Mouse (Mus musculus) thymus, postnatal 25 days (tissue): ENCODE measurements around the gene 4933405L10Rik.

Experiments
- DNase-seq: peaks from one replicate; pipeline ENCODE4 v3.0.0; 2022

Gene 4933405L10Rik

DNA sequence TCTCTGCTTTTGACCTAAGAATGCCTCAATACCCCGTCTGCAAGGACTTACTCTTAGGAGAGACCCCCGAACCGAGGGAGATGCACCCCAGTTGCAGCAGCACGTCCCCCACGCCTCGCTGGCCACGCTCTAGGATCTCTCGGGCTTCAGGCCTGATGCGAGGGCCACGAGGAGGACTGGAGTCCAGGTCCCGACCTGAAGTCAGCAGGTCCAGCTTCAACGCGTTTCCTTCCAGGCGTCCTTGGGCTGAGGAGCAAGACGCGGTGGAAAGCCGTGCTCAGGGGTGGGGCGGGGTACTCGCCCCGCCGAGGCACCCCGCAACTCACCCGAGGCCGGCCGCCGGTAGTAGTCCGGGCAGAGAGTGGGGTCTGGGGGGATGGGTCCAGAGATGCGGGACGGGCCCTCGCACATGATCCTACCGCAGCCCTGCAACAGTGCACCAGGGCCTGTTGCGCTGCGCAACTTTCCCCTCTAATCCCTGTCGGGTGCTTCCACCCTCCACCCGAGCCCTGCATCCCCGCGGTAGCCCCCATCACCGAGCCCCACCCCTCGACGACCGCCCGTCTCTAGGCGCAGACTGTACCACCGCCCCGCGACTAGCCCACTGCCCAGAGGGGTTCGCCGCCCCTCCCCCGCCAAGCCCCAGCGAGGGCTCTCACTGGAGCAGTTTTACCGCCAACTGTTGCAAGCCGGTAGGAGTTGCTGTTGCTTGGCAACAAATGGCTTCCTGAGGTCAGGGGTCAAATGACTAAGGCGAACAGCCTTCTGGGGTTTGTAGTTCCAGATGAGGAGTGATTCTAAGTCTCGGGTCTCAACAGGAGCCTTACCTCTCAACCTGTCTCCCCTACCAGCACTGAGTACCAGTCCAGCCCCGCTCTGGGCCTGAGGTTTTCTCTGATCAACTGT lies at the start of gene 4933405L10Rik, which contains the start of gene Enkd1:
4933405L10Rik (plus strand) TSS at position 158 of the 906 bp plus-strand sequence.
Enkd1 (minus strand) TSS at position 713 of the 906 bp plus-strand sequence.
- DNase-seq: peak; percentile 87

DNA sequence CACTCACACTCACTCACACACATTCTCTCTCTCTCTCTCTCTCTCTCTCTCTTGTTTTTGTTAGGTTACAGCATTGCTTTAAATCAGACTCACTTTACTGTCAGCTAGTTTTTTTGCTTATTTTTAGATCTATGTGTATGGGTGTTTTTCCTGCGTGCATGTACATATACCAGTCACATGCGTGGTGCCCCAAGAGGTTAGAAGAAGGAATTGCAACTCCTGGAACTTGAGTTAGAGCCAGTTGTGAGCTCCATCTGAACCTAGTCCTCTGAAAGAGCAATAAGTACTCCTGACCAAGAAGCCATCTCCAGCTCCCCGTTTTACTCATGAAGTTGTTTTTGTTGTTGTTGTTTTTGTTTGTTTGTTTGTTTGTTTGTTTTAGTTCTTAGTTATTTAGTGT lies 46.3 kb upstream of the 4933405L10Rik start:
- peak; percentile 43 for DNase-seq

DNA sequence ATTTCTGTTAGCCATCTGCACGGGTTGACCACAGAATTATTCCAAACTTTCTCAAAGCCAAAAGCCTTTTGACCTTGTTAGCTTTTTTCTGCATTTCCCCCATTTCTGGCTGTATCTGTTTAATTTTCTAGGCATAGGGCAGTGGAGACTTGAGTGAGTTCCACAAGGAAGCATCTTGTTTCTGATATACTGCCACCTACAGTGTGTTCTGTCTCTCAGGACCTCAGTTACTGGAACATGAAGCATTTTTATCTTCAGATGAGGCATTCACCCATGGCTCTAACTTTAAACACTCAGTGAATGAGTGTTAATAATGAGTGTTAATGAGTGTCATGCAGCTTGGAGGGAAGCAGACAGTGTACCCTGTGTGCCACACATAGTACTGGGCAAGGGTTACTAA lies 29.6 kb upstream of the 4933405L10Rik start:
- no peak for DNase-seq

DNA sequence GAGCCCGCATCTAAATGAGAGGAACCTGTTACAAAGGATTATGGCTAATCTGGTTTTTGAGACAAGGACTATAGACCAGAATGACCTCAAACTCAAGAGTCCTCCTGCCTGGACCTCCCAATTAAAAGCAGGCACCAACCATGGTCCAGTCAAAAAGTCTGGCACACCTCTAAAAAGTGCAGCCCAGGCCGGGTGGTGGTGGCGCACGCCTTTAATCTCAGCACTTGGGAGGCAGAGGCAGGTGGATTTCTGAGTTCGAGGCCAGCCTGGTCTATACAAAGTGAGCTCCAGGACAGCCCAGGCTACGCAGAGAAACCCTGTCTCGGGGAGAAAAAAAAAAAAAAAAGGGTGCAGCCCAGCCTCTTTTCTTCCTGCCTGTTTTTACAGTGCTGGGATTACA lies 22.1 kb upstream of the 4933405L10Rik start:
- no peak for DNase-seq

DNA sequence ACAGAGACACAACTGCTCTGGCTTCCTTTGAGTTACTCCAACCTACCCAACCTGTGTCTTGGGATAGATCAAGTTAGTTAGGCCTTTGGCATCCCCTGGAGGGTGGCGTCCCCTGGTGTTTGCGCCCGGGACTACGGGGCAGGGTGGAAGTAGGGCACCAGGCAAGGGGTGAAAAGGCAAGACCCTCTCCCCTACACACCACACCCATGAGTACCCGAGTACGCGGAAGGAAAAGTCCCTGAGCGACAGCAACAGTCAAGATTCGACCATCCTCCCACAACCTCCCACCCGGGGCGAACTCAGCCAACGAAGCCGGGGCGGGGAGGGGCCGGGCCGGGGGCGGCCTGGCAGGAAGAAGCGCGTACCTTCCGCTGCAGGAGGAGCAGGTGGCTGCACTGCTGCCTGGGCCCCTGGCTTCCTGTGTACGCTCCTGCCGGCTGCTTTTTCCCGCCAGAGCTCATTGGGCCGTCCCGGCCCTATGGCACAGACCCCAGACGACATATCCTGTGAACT lies 21.6 kb upstream of the 4933405L10Rik start, which contains the start of gene Carmil2:
Carmil2 (plus strand) TSS at position 479 of the 513 bp plus-strand sequence.
- DNase-seq: peak; percentile 98

DNA sequence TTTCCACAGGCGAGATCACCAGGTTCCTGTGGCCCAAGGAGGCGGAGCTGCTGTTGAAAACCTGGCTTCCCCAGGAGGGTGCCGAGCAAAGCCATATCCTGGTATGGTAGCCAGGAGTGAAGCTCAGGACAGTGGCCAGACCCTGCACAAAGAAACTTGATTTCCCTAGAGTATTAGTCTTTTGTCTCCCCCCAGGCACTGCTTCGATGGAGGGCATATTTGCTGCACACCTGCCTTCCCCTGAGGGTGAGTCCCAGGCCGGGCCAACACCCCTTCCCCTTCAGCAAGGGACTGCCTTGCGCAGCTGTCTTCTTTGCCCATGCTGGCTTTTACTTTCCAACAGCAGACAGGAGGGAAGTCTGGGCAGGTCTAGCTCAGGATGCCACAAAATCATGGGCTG lies 20.9 kb upstream of the 4933405L10Rik start:
- peak; percentile 64 for DNase-seq

DNA sequence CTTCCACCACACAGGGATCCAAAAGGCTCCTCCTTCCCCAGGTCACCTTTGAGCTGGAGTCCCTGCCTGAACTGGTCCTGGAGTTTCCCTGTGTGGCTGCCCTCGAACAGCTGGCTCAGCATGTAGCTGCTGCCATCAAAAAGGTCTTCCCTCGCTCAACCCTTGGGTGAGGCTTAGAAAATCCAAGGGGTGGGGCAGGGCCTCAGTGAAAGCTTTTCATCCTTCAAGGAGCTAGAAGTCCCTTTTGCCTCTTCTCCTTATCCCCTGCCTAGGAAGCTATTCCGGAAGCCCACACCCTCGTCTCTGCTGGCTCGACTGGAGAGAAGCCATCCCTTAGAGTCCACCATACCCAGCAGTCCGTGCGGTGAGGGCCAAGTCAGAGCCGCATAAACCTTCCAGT lies 19.9 kb upstream of the 4933405L10Rik start:
- no peak for DNase-seq

DNA sequence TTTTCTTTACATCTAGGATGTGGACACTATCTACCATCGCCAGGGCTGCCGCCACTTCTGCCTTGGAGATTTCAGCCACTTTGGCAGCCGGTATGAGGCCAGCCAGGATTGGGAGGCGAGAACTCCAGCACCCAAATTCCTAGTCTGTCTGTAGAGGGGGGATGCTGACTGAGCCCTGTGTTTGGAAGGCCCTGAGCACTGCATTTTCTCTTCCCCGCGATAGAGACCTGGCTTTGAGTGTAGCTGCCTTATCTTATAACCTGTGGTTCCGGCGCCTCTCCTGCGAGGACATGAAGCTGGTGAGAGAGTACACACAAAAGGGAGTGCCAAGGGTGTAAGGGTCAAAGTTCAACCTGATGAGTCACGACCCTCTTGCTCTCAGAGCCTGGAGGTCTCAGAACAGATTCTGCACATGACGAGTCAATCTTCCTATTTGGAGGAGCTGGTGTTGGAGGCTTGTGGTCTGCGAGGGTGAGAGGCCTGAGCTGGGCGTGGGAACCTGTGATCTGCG lies 19.2 kb upstream of the 4933405L10Rik start:
- DNase-seq: no peak

DNA sequence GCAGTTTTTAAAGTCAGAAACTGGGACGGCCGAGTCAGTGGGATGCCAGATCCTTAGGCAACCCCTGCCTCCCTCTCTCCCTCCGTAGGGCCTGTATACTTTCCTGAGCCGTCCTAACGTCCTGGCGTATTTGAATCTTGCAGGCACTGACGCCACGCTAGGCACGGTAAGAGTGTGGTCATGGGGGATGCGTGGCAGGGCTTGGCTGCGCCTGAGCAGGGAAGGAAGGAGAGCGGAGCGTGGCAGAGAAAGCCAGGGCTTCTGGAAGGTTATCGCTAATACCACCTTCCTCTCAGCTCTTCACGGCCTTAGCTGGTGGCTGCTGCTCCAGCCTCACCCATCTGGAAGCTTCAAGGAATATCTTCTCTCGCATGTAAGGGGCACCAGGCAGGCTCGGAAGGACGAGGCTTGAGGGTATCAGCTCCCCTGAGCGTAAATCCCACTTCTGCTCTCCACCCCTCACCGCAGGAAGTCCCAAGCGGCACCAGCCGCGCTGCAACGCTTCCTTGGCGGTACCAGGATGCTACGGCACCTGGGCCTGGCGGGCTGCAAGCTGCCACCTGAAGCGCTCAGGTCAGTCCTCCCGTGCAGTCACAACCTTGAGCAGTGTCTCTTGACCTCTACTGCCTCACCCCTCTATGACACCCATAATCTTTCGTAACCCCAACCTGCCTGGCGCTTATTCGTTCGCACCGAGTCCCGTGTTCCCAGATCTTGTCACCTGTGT lies 18.0 kb upstream of the 4933405L10Rik start:
- no peak for DNase-seq

DNA sequence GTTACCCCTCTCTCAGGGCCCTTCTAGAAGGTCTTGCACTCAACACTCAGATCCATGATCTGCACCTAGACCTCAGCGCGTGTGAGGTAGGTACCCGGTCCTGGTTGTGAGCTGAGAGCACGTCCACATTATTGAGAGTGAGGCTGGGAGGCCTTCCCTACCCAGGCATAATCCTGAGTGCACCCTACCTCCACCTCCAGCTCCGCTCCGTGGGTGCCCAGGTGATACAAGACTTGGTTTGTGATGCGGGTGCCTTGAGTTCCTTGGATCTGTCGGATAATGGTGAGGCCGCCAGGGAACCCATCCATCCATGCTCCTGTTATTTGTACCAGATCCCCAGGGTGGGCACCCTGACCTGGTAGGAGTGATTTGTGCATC lies 17.5 kb upstream of the 4933405L10Rik start:
- DNase-seq: no peak

DNA sequence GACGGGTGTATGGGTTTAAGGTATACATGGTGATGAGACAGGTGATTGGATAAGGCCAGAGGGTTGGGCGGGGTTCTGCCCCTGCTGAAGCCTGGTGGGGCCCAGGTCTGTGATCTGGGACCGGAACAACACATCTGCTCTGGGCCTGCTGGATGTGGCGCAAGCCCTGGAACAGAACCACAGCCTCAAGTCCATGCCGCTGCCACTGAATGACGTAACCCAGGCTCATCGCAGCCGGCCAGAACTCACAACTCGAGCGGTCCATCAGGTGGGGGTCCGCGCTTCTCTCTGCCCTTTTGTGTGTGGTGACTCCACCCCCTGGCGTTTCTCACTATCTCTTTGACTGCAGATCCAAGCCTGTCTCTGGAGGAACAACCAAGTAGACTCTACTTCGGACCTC lies 16.5 kb upstream of the 4933405L10Rik start:
- no peak for DNase-seq

DNA sequence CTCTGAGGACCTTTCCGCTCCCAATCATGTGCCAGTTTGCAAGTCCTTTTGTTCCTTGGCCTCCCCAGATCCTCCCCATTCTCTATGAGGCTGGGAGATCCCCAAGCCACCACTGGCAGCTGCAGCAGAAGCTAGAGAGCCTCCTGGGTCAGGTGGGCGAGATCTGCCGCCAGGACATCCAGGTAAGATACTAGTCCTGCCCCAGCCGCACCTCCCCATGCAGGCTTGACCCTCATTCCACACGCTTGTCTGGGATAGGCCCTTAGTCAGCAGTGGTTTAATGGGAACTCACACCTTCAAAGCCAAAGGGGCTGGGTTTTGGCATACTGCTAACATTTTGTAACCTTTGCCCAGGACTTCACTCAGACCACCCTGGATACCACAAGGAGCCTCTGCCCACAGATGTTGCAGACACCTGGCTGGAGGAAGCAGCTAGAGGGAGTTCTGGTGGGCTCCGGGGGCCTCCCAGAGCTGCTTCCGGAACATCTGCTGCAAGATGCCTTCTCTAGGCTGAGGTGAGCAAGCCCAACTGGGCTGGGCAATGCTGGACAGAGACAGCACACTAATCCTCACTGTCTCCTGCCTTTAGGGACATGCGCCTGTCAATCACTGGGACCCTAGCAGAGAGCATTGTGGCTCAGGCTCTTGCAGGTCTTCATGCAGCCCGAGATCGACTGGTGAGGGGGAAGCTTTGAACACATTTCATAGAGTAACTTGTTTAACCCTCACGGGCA lies 14.8 kb upstream of the 4933405L10Rik start:
- DNase-seq: no peak

DNA sequence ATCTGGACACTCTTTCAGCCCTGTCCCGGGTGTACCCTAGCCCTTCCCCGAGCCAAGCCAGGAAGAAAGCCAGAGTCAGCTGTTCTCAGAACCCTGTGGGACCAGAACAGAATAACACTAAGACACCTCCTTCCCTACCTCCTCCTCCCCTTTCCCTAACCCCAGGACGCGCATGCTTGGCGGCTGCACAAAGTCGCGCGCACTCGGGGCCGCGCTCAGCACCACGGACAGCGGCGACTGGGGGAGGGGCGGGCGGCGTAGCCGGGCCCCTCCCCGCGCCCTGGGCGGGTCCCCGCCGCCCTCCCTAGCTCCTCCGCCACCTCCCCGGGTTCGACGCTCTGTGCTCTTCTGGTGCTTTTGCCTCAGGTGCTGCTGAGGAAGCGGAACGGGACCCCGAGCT lies 13.8 kb upstream of the 4933405L10Rik start:
- no peak for DNase-seq

DNA sequence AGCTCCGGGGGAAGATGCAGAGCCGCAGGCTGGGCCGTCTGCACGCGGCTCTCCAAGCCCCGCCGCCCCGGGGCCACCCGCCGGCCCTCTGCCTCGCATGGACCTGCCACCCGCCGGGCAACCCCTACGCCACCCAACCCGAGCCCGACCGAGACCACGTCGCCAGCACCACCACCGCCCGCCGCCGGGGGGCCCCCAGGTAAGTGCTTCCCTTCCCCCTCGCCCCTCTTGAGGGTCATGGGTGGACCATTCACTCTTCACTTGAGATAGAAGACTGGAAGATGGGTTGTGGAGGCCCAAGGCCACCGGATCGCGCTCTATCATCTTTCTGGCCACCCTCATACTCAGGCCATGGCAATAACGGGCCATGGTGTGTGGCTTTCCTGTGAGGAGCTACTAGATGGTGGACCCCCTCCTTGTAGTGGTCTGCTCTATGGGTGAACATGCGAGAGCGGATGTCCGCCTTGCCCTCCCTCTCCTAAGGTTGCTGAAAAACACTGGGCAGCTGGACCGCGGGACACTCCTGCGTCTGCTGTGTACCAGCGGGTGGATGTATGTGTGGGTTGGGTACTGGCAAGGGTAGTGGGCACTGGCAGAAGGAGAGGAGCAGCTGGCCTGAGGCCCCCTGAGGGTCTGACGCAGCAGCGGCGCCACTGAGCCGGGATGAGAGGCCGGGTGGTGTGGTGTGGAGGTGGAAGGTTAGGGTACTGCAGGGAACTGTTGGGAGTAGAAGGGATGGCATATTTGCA lies 13.2 kb upstream of the 4933405L10Rik start:
- DNase-seq: no peak

DNA sequence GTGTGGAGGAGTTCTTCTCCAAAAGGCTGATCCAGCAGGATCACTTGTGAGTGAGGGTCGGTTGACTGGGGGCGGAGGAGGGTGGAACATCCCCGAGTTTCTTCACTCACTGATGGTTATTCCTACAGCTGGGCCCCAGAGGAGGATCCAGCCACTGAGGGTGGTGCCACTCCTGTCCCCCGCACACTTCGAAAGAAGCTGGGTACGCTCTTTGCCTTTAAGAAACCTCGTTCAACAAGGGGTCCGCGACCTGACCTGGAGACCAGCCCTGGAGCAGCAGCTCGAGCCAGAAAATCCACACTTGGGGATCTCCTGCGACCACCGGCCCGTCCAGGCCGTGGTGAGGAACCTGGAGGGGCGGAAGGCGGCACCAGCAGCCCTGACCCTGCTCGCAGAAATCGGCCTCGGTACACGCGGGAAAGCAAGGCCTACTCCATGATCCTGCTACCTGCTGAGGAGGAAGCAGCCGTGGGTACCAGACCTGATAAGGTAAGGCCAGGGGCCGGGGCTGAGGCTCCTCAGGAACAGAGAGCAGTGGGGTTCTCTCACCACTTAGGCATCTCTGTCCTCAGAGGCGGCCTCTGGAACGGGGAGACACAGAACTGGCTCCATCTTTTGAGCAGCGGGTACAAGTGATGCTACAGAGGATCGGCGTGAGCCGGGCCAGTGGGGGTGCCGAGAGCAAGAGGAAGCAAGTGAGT lies 12.2 kb upstream of the 4933405L10Rik start:
- no peak for DNase-seq

DNA sequence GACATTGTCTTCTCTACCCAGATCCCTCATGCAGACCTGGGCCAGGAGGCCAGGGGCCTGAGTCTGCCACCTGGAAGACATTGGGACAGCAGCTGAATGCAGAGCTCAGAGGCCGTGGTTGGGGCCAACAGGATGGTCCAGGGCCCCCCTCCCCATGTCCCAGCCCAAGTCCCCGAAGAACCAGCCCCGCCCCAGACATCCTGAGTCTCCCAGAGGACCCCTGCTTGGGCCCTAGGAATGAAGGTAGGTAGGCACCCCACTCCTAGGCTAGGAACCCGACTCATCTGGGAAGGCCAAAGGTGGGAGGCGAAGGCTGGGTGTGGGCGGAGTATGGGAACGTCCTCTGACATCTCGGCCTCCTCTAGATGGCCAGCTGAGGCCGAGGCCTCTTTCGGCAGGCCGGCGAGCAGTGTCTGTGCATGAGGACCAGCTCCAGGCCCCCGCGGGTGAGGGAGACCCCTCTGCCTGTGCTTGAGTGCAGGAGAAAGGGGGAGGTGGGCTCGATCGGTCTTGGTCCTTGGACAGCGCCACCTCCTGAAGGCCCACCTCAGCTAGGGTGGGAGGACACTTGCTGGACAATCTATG lies 10.2 kb upstream of the 4933405L10Rik start:
- DNase-seq: no peak

DNA sequence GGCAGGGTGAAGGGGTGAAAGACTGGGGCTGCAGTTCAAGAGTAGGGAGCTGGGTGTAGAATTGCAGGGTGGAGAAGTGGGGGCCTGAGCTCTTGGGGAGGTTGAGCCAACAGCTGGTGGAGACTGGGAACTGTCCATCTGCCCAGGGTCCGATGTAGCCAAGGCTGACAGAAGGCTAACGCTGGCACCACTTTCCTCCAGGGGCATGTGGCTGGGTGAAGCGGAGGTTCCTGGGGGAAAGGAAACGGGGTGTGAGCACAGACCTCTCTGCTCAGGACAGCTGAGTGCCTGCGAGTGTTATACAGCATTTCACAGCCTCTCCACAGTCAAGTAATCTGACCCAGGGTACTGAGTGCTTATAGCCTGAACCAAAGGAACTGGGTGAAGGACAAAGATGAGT lies 8.7 kb upstream of the 4933405L10Rik start:
- DNase-seq: no peak

DNA sequence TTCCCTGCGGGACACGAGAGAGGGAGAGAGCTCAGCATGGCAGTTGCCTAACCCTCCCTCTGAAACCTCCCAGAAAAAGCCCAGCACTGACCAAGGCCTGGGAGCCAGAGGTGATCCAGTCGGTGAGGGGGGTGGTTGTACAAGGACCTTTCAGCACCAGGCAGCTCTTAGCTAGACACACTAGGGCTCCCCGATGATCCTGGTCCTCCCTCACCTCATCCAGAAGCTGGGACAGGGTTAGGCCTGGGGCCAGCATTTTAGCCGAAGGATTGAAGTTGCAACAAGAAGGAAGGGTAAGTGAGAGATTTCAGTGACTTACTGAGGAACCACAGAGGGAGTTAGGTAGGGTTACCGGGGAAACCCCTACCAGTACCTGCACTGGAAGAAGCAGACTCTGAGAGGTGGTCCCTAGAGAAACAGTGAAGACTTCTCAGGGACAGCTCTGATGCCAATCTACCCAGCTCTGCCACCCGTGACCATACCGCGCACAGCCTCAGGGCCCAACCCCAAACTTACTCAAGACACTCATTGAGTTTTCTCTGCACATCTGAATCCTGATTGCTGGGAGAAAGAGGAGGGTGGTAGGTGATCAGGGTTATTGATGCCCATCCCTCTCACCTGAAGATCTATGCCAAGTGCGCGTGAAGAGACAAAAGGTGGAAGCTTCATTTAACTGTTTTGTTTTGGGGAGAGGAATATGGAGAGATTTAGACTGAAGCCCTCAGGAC lies 7.8 kb upstream of the 4933405L10Rik start:
- DNase-seq: no peak

DNA sequence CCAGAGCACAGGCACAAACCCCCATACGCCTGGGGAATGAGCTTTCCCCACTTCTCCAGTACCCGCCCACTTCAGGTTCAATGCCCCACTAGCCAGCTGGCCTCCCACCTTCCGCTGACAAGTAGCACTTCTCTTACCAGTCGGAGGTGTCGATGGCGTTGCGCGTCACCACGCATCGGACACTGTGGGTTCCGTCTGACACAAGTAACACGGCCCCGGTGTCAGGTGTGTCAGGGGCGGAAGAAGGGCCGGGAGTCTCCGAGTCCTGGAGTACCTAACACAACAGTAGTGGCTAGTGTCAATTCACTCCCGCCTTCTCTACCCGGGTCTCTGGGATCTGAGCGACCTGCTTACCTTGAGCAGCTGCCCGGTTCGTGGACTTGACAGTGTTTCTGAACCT lies 6.9 kb upstream of the 4933405L10Rik start:
- DNase-seq: no peak
